Mouse (Mus musculus): Measurements from ENCODE around the gene Ift122.

Ift122 gene

DNA sequence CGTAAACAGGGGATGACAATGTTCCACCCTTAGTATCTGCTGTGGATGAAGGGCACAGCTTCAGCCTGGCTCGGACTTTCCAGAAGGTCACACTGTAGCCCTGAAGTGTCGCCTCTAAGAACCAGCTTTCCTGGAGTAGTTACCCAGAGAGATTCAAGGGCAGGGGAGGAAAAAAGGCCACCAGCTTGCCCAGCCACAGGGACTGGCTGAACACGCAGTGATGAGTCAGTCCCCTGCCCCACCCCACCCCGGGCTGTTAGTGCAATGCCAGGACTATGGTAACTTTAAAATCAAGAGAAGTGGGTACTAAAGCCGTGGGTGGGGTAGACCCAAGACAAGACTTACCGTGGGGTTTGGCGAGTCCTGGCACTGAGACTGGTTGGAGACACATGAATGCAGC, 122.3 kb downstream of the Ift122 start:
- DNase-seq (ENCODE audit: extremely low spot score, low read depth, low spot score): no peak

Data from hindlimb bud, embryonic 11.5 days (tissue).